Mouse (Mus musculus) heart, embryonic 15.5 days (tissue): ENCODE data around the gene Neurl1b. TPM values are rescaled to one million over a fixed set of nuclear protein-coding genes. Genes with fewer than 3 reads are reported as not detected.

Experiments used
- ATAC-seq: fragments of 200-750 bp; cut with Nextera tagmentation; replicated peaks from 2 replicates; pipeline ENCODE4 v1.8.0; 2017; ENCODE audit warnings: low read depth, moderate TSS enrichment; ENCODE audit not compliant: insufficient number of reproducible peaks, insufficient read depth, low FRiP score
- H3K27ac ChIP-seq: fragments of 300-500 bp; sonication (generic); 2 replicates; pipeline ENCODE4 v1.5.1; 2015; ENCODE audit warnings: mild to moderate bottlenecking, inconsistent platforms
- H3K27me3 ChIP-seq: fragments of 300-500 bp; sonication (generic); 2 replicates; pipeline ENCODE4 v1.6.1; 2015; ENCODE audit warnings: inconsistent platforms
- H3K36me3 ChIP-seq: fragments of 300-500 bp; sonication (generic); 2 replicates; pipeline ENCODE4 v1.6.1; 2015; ENCODE audit warnings: mild to moderate bottlenecking, inconsistent platforms
- H3K4me1 ChIP-seq: fragments of 300-500 bp; sonication (generic); replicated peaks from 2 replicates; pipeline ENCODE4 v1.6.1; 2015; ENCODE audit warnings: inconsistent platforms
- H3K4me2 ChIP-seq: fragments of 300-500 bp; sonication (generic); 2 replicates; pipeline ENCODE4 v1.6.1; 2015; ENCODE audit warnings: inconsistent platforms, mild to moderate bottlenecking, moderate library complexity
- H3K4me3 ChIP-seq: fragments of 300-500 bp; sonication (generic); 2 replicates; pipeline ENCODE4 v1.5.1; 2015; ENCODE audit warnings: mild to moderate bottlenecking, inconsistent platforms
- H3K9ac ChIP-seq: fragments of 300-500 bp; sonication (generic); 2 replicates; pipeline ENCODE4 v1.6.1; 2015; ENCODE audit warnings: mild to moderate bottlenecking, inconsistent platforms
- H3K9me3 ChIP-seq: fragments of 300-500 bp; sonication (generic); replicated peaks from 2 replicates; pipeline ENCODE4 v1.6.1; 2016; ENCODE audit warnings: inconsistent platforms
- WGBS: fragments of 180-500 bp; shearing (Covaris S2); methylation state at CpG from one replicate; pipeline ENCODE4 v1.1.7; 2015; ENCODE audit warnings: mixed read lengths; 5-methylcytosine and 5-hydroxymethylcytosine counted together
- polyA plus RNA-seq: library from polyadenylated mRNA; unstranded; fragments of >200 nt; fragmentation: Nextera tagmentation; extraction: Ambion mirVana; gene quantifications from 2 replicates; pipeline ENCODE4 v1.2.1, GENCODE M21; 2015

The Neurl1b gene
- polyA plus RNA-seq, 1 experiment from 2014 or later, result 2.7 TPM

DNA sequence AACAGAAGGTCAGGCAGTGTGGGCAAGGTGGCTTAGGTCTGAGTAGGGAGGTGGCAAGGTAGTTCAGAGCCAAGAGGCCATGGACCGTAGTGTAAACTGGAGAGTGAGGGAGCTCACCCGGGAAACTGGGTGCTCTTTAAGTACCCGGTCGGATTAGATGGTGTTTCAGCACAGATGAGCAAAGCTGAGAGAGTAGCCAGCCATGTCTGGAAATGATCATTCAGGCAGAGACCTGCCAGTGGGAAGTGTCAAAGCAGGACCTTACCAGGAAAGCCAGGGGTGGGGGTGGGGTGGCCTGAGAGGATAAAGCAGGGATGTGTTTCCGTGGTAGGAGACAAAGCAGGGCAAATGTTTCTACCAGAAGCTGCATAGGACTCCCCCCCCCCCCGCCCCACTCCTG, 62.2 kb downstream of the Neurl1b start:
- no peaks in the 10 kb centered on the region for H3K36me3 ChIP-seq
- H3K27me3 ChIP-seq, result no peaks in the 10 kb centered on the region
- ATAC-seq, result no peak
- H3K4me1 ChIP-seq, result peaks cover 20% of the 10 kb centered on the region
- H3K4me3 ChIP-seq, result no peak overlapping the region
- no peak overlapping the region for H3K27ac ChIP-seq
- H3K9me3 ChIP-seq, result no peaks in the 10 kb centered on the region
- H3K9ac ChIP-seq, result no peak overlapping the region
- H3K4me2 ChIP-seq, result no peak overlapping the region
- 42% methylated on average over 6 of the region's 6 CpGs for WGBS

DNA sequence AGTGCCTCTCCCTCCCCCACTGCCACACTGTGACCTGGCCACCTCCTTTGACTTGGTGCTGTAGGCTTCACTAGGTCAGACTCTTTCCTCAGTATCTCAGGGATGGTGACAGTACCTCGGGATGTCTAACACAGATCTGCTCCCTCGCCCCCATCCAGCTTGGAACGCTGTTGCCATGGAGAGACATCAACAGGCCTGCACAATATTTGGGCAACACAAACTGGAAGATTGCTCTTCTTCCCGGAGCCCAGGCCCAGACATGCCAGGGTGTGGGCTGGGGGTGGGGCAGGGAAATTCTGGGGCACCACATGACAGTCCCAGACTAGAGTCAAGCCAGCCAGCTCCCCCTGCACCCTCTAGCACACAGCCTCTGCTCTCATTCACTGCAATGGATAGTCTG, 64.0 kb downstream of the Neurl1b start:
- Histone ChIP-seq H3K4me1 (peaks cover 20% of the 10 kb centered on the region), H3K27ac (no peak overlapping the region), H3K4me2 (no peak overlapping the region), H3K9me3 (no peaks in the 10 kb centered on the region), H3K9ac (no peak overlapping the region), H3K27me3 (no peaks in the 10 kb centered on the region), H3K36me3 (no peaks in the 10 kb centered on the region), H3K4me3 (no peak overlapping the region)
- 41% methylated on average over 4 of the region's 4 CpGs for WGBS
- ATAC-seq, result no peak

DNA sequence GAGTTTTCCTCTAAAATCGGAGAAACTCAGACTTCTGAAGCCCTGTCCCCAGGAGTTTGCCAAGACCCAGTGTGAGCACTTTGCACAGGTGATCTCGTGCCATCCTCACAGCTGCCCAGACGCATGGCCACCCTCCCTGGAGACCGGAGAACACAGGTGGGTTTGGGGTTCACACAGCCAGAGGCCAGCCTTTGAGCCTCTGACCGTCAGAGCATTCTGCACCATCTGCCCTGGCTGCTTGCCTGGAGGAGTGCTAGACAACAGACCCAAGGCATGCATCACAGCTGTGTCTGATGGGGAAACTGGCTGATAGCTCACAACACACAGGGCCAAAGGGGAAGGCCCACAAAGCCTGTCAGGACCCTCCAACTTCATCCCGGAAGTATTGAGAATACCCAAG, 65.0 kb downstream of the Neurl1b start:
- Histone ChIP-seq H3K4me1 (peaks cover 20% of the 10 kb centered on the region), H3K4me3 (no peak overlapping the region), H3K36me3 (no peaks in the 10 kb centered on the region), H3K4me2 (no peak overlapping the region), H3K27me3 (no peaks in the 10 kb centered on the region), H3K27ac (0 out of 2 replicates have a peak overlapping the region, but pooled peaks have one; percentile 8), H3K9me3 (no peaks in the 10 kb centered on the region), H3K9ac (no peak overlapping the region)
- WGBS, result 73% methylated on average over 6 of the region's 6 CpGs
- no peak for ATAC-seq

DNA sequence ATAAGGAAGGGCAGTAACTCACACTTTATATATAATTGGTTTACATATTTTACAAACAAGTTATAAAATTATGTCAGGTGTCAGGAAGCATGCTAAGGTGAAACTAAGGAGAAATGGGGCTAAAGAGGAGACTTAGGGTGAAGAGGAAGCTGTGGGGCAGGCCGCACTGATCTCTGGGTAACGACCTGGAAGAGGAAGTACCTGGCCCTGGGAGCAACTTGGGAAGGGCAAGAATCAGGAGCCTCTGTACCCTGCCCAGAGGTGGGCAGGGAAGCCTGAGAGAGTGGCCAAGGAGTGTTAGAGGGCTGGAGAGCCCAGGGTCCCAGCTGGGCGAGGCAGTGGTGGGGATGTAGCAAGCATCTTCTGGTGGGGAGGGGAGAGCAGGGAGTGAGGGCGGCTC, 66.3 kb downstream of the Neurl1b start:
- Histone ChIP-seq H3K9me3 (no peaks in the 10 kb centered on the region), H3K4me3 (no peak overlapping the region), H3K9ac (no peak overlapping the region), H3K27me3 (no peaks in the 10 kb centered on the region), H3K36me3 (no peaks in the 10 kb centered on the region), H3K27ac (no peak overlapping the region), H3K4me1 (peaks cover 20% of the 10 kb centered on the region), H3K4me2 (no peak overlapping the region)
- 80% methylated on average over 4 of the region's 4 CpGs for WGBS
- no peak for ATAC-seq

- H3K4me3 ChIP-seq, result no peak overlapping the region
- H3K4me2 ChIP-seq, result no peak overlapping the region
- 85% methylated on average over 14 of the region's 14 CpGs for WGBS
- H3K27me3 ChIP-seq, result no peaks in the 10 kb centered on the region
- H3K9me3 ChIP-seq, result no peaks in the 10 kb centered on the region
- peaks cover 27% of the 10 kb centered on the region for H3K4me1 ChIP-seq
- no peak overlapping the region for H3K27ac ChIP-seq
- no peak for ATAC-seq
- no peak overlapping the region for H3K9ac ChIP-seq
- H3K36me3 ChIP-seq, result no peaks in the 10 kb centered on the region
Observed at GRCm38 (mm10) chr17:26484626-26485421, 70.2 kb downstream of the Neurl1b start.

- Histone ChIP-seq H3K36me3 (no peaks in the 10 kb centered on the region), H3K27me3 (no peaks in the 10 kb centered on the region), H3K4me3 (no peak overlapping the region), H3K9me3 (no peaks in the 10 kb centered on the region), H3K27ac (0 out of 2 replicates have a peak overlapping the region, but pooled peaks have one; percentile 21), H3K4me2 (no peak overlapping the region), H3K4me1 (peaks cover 41% of the 10 kb centered on the region), H3K9ac (no peak overlapping the region)
- 55% methylated on average over 5 of the region's 5 CpGs for WGBS
- ATAC-seq, result no peak
Observed at GRCm38 (mm10) chr17:26487266-26487665, 72.6 kb downstream of the Neurl1b start.

- Histone ChIP-seq H3K4me3 (no peak overlapping the region), H3K9me3 (no peaks in the 10 kb centered on the region), H3K36me3 (no peaks in the 10 kb centered on the region), H3K4me2 (no peak overlapping the region), H3K27me3 (no peaks in the 10 kb centered on the region), H3K4me1 (peaks cover 41% of the 10 kb centered on the region), H3K27ac (0 out of 2 replicates have a peak overlapping the region, but pooled peaks have one; percentile 21), H3K9ac (no peak overlapping the region)
- WGBS, result 94% methylated on average over 4 of the region's 4 CpGs
- ATAC-seq, result no peak
Observed at GRCm38 (mm10) chr17:26487917-26488316, 73.3 kb downstream of the Neurl1b start.

DNA sequence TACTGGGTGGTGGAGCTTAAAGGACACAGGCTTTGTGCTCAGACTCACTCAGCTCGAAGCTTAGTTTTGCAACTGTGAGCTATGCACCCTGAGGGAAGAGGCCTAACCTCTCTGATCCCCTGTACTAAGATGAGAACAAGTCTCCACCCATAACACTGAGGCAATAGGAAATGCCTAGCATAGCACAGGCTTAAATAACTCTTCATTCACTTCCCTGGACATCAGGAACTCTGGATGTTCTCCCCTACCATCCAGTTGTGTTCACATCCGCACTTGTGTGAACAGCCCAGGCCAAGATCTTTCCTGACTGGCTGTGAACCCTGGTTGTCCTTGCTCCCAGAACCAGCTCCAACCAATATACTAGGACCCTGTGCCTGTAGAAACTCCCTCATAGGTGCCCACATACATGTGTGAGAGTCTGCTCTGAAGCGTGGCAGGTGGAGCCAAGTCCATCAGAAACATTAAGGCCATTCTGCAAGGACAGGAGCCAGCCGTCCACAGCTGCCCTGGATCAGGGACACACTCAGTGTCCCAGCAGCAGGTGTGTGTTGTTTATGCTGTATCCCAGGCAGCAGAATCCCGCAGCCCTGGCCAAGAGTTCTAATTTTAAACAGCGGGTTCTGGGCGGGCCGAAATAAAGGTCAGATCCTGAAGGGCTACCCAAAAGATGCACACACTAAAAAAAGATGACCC, 74.2 kb downstream of the Neurl1b start:
- H3K27me3 ChIP-seq, result no peaks in the 10 kb centered on the region
- peak; percentile 65 for ATAC-seq
- H3K36me3 ChIP-seq, result no peaks in the 10 kb centered on the region
- peak overlapping the region; percentile 91 for H3K27ac ChIP-seq
- H3K4me1 ChIP-seq, result peaks cover 41% of the 10 kb centered on the region
- WGBS, result 49% methylated on average over 8 of the region's 8 CpGs
- no peak overlapping the region for H3K9ac ChIP-seq
- H3K4me3 ChIP-seq, result no peak overlapping the region
- no peak overlapping the region for H3K4me2 ChIP-seq
- H3K9me3 ChIP-seq, result 0 out of 2 replicates have a peak, but pooled peaks cover 4% of the 10 kb centered on the region

DNA sequence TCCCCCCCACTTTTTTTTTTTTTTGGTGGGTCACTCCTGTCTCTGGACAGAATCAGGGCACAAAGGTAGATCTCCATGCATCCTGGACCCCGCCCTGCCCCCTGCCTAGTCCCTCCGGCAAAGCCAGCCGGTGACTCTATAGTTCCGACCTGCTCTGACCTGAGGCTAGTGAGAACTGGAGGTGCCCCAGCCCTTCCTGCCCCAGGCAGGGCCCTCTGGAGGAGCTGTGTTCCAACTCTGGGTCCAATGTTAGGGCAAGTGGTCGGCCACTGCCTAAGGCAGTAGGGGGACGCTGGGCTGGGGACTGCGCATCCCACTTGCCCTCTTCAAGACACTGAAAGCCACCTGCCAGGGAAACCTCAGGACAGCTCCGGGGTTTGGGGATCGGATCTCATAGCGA, 75.4 kb downstream of the Neurl1b start:
- 0 out of 2 replicates have a peak, but pooled peaks cover 4% of the 10 kb centered on the region for H3K9me3 ChIP-seq
- H3K4me3 ChIP-seq, result no peak overlapping the region
- no peaks in the 10 kb centered on the region for H3K27me3 ChIP-seq
- H3K4me1 ChIP-seq, result peaks cover 41% of the 10 kb centered on the region
- WGBS, result 89% methylated on average over 10 of the region's 10 CpGs
- H3K4me2 ChIP-seq, result no peak overlapping the region
- no peak for ATAC-seq
- H3K36me3 ChIP-seq, result no peaks in the 10 kb centered on the region
- no peak overlapping the region for H3K9ac ChIP-seq
- peak overlapping the region; percentile 91 for H3K27ac ChIP-seq

- Histone ChIP-seq H3K27ac (peak overlapping the region; percentile 91), H3K9me3 (0 out of 2 replicates have a peak, but pooled peaks cover 4% of the 10 kb centered on the region), H3K4me1 (peaks cover 41% of the 10 kb centered on the region), H3K9ac (no peak overlapping the region), H3K27me3 (no peaks in the 10 kb centered on the region), H3K4me3 (no peak overlapping the region), H3K4me2 (no peak overlapping the region), H3K36me3 (no peaks in the 10 kb centered on the region)
- ATAC-seq, result peak; percentile 69
- WGBS, result 17% methylated on average over 2 of the region's 2 CpGs
Observed at GRCm38 (mm10) chr17:26490910-26491309, 76.3 kb downstream of the Neurl1b start.

GRCm38 (mm10) chr17:26492246-26492645, 77.6 kb downstream of the Neurl1b start:
- H3K4me2 ChIP-seq, result no peak overlapping the region
- no peak overlapping the region for H3K4me3 ChIP-seq
- H3K27me3 ChIP-seq, result no peaks in the 10 kb centered on the region
- H3K27ac ChIP-seq, result peak overlapping the region; percentile 91; the same call in 1 of the 2 replicates
- 80% methylated on average over 3 of the region's 3 CpGs for WGBS
- no peak for ATAC-seq
- H3K4me1 ChIP-seq, result peaks cover 39% of the 10 kb centered on the region
- no peaks in the 10 kb centered on the region for H3K36me3 ChIP-seq
- H3K9ac ChIP-seq, result no peak overlapping the region
- H3K9me3 ChIP-seq, result 0 out of 2 replicates have a peak, but pooled peaks cover 4% of the 10 kb centered on the region
